Mouse (Mus musculus) bone marrow, adult 2 months (tissue): ENCODE results near the gene Clec4a3. TPM values are rescaled to one million over a fixed set of nuclear protein-coding genes. Genes with fewer than 3 reads are reported as not detected.
"Not testable (repeated sequence)": the region's sequence is repeated elsewhere in the genome, so short reads cannot be mapped to it uniquely, and the experiment has no call there.

Experiments used
- H3K27ac ChIP-seq: fragments of 200-500 bp; 2 replicates; pipeline ENCODE4 v1.5.1; 2012; ENCODE audit warnings: low read depth, mild to moderate bottlenecking, control low read depth, inconsistent platforms, low read length; ENCODE audit not compliant: control insufficient read depth, poor library complexity, insufficient read depth
- H3K4me1 ChIP-seq: fragments of 200-500 bp; 2 replicates; pipeline ENCODE4 v1.6.1; 2011; ENCODE audit warnings: low read length; ENCODE audit not compliant: control insufficient read depth, insufficient read depth
- H3K4me3 ChIP-seq: fragments of 200-500 bp; replicated peaks from 2 replicates; pipeline ENCODE3; 2011; ENCODE audit warnings: mild to moderate bottlenecking, low read depth, low read length, control low read depth; ENCODE audit not compliant: control insufficient read depth
- CTCF ChIP-seq: fragments of 200-500 bp; IDR thresholded peaks from 2 replicates; pipeline ENCODE4 v1.5.1; 2011; ENCODE audit warnings: low read length, control low read depth; ENCODE audit not compliant: control insufficient read depth, insufficient read depth
- POLR2A ChIP-seq: fragments of 200-500 bp; IDR thresholded peaks from 2 replicates; pipeline ENCODE4 v1.6.1; 2011; ENCODE audit warnings: low read depth, mild to moderate bottlenecking, control low read depth, low read length, borderline replicate concordance; ENCODE audit not compliant: control insufficient read depth
- WGBS: fragments of 180-500 bp; shearing (Covaris S2); methylation state at CpG from one replicate; pipeline ENCODE4 v1.1.7; 2018; 5-methylcytosine and 5-hydroxymethylcytosine counted together
- polyA plus RNA-seq: library from polyadenylated mRNA; stranded (reverse); fragments of >200 nt; gene quantifications from 2 replicates; pipeline ENCODE4 v1.2.4, GENCODE M21; 2011; ENCODE audit warnings: low replicate concordance; ENCODE audit not compliant: missing spikeins, insufficient read depth, insufficient read length

Gene Clec4a3
- polyA plus RNA-seq, result 3.1 and 7.9 TPM in 2 replicates

DNA sequence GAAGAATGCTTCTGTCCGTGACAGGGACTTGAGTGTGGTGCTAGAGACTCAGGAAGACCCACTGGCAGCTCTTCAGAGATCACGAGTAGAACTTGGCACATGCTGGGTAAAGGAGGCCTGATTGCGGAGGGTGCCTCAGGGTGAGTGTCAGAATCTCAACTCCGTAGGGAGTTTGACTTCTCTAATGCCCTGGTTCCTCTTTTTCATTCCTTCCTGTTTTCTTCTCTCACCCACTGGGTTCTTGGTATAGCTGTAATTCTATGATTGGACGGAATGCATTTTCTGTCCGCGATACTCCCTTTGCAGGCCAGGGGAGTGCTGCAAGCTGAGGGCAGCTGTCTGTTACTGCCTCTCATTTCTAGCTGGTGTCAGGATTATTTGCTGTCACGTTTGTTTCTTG is at the start of gene Clec4a3:
Gene Clec4a3 (plus strand): TSS at position 115 of the 400 bp plus-strand sequence.
- Histone ChIP-seq H3K4me1 (peaks cover 1% of the 10 kb centered on the region; the same call in 1 of the 2 replicates), H3K27ac (peak within 1 kb of the TSS; percentile 26), H3K4me3 (peak within 1 kb of the TSS; percentile 19)
- 6% methylated on average over 8 of the region's 8 CpGs for WGBS
- no peak for TF ChIP-seq POLR2A
- no peak for TF ChIP-seq CTCF

DNA sequence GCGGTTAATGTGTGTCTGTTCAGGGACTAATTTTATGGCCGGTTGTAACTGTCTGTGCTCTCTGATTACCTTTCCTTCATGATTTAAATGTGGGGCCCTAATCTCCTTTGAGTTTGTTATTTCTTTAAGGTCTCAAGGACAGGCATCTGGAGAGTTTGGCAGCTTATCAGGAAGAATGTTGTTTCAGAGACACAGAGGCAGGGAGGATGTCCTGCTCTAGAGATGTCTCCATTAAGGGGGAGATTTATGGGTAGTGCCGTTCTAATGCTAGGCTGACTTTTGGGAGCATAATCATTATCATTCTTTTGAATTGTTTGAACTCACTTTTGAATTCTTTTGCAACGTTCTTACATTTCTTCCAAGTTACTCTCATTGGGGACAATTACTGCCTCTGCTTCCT is 32.4 kb upstream of the Clec4a3 start:
- Histone ChIP-seq H3K4me3 (no peak overlapping the region), H3K4me1 (peaks cover 3% of the 10 kb centered on the region; the same call in 1 of the 2 replicates), H3K27ac (no peak overlapping the region)
- no peak for TF ChIP-seq CTCF
- TF ChIP-seq POLR2A, result no peak
- 65% methylated on average over 4 of the region's 4 CpGs for WGBS

DNA sequence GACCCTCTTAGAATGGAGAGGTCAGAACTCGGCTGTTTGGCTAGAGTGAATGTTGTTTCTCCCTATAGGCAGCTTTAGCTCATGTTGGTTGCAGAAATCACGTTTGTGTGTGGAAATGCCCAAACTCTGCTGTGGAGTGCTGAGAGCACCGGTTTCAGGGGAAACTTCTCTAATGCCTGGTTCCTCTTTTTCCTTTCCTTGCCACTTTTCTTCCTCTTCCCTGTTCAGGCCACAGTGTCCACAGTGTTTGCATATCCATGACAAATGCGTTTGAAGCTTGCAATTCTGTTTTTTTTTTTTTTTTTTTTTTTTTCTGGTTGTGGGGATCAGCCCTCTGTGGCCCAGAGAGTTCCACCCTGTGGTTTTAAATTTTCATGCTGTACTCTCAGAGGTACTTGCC is 30.9 kb upstream of the Clec4a3 start, which contains the start of gene Clec4a1:
Gene Clec4a1 (plus strand): TSS at position 398 of the 400 bp plus-strand sequence.
- Histone ChIP-seq H3K4me3 (peak within 1 kb of the TSS; percentile 58), H3K4me1 (peaks cover 3% of the 10 kb centered on the region; the same call in 1 of the 2 replicates), H3K27ac (peak within 1 kb of the TSS; percentile 91)
- TF ChIP-seq POLR2A (no peak), CTCF (no peak)
- WGBS, result 3% methylated on average over 4 of the region's 4 CpGs

DNA sequence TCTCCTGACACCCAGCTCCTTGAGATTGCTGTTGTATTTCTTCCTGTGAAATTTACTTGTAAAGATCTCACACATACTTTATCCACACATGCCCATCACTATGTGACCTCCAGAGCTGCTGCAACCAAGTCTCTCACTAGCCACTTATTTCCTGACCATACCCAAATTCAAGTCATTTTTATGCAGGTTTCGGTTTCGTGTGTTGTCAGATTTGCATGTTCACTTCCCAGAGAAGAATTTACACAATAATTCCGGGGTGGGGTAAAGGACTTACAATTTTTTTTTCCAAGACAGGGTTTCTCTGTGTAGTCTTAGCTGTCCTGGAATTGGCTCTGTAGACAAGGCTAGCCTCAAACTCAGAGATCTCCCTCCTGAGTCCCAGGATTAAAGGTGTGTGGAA is 17.5 kb upstream of the Clec4a3 start:
- no peaks in the 10 kb centered on the region; the same call in 1 of the 2 replicates for H3K4me1 ChIP-seq

DNA sequence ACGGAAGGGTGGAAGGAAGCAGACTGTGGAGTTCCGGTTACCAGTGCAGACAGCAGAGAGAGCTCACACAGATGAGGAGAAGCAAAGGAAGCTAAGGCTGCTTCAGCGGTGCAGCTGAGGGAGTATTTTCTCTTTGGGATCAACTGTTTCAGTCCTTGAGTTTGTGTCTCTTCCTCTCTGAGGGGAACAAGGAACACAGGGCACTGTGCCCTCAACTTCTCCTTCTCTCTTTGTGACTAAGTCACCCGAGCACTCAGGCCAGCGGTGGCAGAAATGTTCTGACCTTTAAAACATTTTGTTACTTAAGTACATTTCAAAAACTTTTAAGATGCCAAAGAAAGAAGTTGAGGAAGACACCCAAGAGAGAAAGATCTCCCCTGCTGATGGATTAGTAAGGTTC is 12.7 kb upstream of the Clec4a3 start:
- H3K27ac ChIP-seq, result peak overlapping the region; percentile 72; the same call in 1 of the 2 replicates
- peaks cover 1% of the 10 kb centered on the region; the same call in 1 of the 2 replicates for H3K4me1 ChIP-seq
- 38% methylated on average over 5 of the region's 5 CpGs for WGBS
- no peak for TF ChIP-seq CTCF
- no peak for TF ChIP-seq POLR2A
- H3K4me3 ChIP-seq, result no peak overlapping the region

More for the DNA sequence above, 17.5 kb upstream of the Clec4a3 start:
- 28% methylated on average over 3 of the region's 3 CpGs for WGBS
- TF ChIP-seq CTCF, result no peak
- TF ChIP-seq POLR2A, result no peak
- Histone ChIP-seq H3K4me3 (no peak overlapping the region), H3K27ac (peak overlapping the region; percentile 65; the same call in 1 of the 2 replicates)

DNA sequence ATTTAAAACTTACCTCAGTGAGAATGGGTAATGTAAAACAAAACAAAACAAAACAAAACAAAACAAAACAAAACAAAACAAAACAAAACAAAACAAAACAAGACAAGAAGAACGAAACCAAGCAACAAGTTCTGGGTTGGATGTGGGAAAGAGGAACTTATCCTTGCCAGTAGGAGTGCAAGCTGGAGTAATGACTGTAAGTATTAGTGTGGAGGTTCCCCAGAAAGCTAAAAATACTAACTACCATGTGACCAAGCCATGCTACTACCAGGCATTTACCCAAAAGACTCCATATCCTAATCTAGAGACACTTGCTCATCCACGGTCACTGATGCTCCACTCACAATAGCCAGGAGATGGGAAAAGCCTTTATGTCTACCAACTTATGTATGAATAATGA is 5.6 kb upstream of the Clec4a3 start:
- TF ChIP-seq CTCF (no peak), POLR2A (no peak)
- Histone ChIP-seq H3K4me3 (no peak overlapping the region), H3K4me1 (no peaks in the 10 kb centered on the region; the same call in 1 of the 2 replicates), H3K27ac (no peak overlapping the region)
- 36% methylated on average over 2 of the region's 2 CpGs for WGBS

DNA sequence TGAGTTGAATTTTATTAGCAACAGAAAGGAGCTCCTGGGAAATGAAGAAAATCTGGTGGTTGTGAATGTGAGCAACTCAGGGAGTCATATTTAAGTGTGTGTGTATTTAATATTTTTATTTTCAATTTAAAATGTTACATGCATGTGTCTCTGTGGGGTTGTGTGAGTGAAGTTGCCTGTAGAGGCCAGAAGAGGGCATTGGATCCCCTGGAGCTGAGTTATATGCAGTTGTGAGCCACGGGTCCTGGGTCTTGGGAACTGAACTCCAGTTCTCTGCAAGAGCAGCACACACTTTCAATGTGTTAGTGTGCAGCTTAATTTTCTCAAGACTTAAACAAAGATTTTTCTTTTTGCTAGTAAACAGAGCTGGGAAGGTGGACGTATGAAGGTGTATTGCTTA is 12.2 kb downstream of the Clec4a3 start:
- H3K4me3 ChIP-seq, result no peak overlapping the region
- H3K4me1 ChIP-seq, result no peaks in the 10 kb centered on the region
- TF ChIP-seq POLR2A (no peak), CTCF (peak; percentile 35; the same call in 1 of the 2 replicates)
- no peak overlapping the region for H3K27ac ChIP-seq
- WGBS, result 50% methylated on average over 2 of the region's 2 CpGs

DNA sequence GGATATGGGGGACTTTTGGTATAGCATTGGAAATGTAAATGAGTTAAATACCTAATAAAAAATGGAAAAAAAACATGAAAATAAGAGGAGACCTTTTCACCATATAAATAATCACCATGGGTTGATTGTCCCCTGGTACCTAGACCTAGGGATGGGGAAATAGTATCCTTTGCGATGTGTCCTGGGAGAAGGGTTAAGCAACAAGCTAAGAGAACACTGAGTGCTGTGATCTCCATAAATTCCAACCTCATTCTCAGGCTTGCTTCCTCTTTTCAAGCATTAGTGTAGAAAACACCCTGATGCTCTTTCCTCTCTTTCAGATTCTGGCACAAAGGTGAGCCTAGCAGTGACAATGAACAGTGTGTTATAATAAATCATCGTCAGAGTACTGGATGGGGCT is 16.7 kb downstream of the Clec4a3 start:
- H3K27ac ChIP-seq, result no peak overlapping the region
- H3K4me1 ChIP-seq, result no peaks in the 10 kb centered on the region
- TF ChIP-seq CTCF, result no peak
- no peak for TF ChIP-seq POLR2A
- H3K4me3 ChIP-seq, result no peak overlapping the region
- 69% methylated on average over 2 of the region's 2 CpGs for WGBS

DNA sequence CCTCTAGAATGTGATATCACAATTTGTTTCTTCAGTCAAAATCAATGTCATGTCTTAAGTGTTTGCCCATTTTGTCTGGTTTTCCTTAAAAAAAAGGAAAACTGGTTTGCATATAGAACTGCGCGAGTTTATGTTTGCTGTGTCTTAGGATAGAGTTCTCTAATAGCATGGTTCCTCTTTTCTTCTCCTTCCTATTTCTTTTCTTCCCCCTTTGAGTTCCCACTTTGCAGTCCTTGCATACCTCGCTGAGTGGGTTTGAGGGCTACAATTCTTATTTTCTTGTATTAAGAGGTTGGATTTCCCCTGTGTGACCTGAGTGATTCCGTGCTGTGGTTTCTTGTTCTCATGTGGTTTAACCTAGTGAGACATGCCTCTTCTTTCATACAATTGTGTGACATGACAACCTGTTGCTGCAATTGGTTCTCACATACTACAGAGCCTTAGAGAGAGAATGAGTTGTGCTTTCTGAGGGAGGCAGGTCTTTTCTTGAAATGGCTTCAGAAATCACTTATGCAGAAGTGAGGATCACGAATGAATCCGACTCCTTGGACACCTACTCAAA is 37.6 kb downstream of the Clec4a3 start, which contains the start of gene Clec4a4:
Gene Clec4a4 (plus strand): TSS at position 492 of the 562 bp plus-strand sequence.
- TF ChIP-seq POLR2A (no peak), CTCF (no peak)
- no peak within 1 kb of the TSS for H3K27ac ChIP-seq
- 28% methylated on average over 6 of the region's 6 CpGs for WGBS
- H3K4me3 ChIP-seq, result peak within 1 kb of the TSS; percentile 18
- no peaks in the 10 kb centered on the region; the same call in 1 of the 2 replicates for H3K4me1 ChIP-seq

DNA sequence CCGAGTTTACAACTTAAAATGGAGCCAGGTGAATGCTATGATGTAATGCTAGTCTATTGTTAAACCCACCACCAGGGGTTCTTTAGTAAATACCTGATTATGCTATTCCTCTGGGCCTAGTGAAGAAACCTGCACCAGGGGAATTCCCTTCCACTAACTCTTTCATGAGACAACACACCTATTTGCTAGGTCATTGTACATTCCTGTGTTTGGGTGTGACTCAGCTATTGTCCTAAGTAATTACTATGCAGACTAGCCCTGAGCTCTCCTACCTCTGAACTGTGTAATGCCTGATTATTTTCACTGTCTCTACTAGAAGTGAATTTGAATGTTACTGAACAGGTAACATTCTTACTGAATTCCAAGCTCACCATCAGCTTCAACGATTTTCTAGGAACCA is 52.4 kb downstream of the Clec4a3 start:
- H3K27ac ChIP-seq, H3K4me1 ChIP-seq, H3K4me3 ChIP-seq: not testable (repeated sequence)
- 76% methylated on average over 2 of the region's 2 CpGs for WGBS
